Mouse (Mus musculus): ENCODE measurements around the gene Slc3a1.

The Slc3a1 gene

DNA sequence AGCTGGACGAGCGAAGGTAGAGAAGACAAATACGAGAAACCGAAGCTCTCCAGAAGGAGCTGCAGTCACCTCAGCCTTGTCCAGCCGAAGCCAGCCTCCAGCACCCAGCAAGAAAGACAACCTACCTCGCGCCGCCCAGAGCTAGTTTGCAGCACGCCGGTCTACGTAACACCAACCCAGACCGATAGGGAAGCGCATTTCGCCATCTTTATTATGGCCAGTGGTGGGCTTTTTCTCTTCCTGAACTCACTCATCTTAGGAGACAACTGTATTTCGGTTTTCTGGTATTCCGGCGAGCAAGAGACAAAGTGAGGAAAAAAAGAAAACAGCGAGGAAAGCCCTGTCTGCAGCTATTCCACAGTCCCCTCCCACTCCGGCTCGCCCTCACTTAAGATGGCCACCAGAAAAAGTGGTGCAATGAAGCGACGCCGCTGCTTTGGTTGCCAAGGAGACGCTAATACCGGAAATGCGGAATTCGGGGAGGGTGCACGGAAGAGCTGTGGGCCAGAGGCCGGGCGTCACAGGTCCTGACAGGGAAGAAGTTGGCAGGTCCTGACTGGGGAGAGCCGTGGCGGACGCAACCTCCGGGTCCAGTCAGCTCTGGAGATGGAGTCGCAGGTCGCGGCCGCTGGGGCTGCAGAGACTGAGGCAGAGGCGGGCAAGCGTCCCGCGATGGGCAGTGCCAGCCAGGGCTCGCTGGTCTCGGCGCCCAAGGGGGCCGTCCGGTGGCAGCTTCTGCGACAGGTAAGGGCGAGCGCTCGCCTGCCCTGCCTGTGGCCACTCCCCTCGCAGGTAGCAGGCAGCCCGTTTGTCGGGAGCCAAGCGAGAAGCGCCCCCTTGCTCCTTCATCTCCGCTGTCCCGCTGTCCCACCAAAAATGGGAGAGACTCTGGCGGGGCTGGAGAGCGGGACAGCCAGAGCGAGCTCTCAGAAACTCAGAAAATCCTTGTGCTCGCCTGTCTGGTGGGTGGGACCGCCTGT lies 62.2 kb downstream of the Slc3a1 start, which contains the start of the genes Prepl and Camkmt:
TSS of gene Prepl (minus strand) at position 122 of the 980 bp plus-strand sequence.
TSS of gene Camkmt (plus strand) at position 433 of the 980 bp plus-strand sequence.
- DNase-seq = peak; percentile 96 to 97

DNA sequence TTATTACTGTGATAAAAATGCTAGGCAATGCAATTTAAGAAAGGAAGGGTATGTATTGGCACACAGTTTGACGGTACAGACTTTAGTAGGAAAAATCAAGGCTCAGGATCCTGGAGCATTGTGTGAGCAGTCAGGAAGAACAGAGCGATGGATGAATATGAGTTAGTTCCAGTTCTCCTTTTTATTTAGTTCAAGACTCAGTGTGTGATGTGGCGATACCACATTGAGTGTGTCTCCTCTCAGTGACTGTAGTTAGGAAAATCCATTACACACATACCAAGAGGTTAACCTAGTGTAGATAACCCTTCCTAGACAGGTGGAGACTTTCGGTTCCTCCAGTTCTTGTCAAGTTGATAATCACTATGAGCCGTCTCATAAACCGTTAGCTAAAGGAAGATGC lies 63.6 kb downstream of the Slc3a1 start:
- DNase-seq = no peak

DNA sequence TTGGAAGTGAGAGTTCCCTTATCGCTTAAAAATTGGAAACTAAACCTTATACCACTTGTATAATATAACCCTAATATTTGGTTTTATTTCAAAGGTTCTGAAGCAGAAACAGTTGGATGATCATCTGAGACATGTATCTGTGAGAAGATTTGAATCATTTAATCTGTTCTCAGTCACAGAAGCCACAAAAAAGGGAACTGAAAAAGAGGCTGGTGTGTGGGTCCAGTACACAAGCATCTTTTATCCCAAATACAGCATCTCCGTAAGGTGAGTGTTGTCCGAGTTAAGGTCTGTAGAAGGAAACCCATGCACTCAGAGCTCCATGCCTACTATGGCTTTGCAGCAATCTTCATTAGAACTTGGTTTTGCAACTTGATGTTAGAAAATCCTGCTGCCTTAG lies 68.2 kb downstream of the Slc3a1 start:
- DNase-seq = no peak

DNA sequence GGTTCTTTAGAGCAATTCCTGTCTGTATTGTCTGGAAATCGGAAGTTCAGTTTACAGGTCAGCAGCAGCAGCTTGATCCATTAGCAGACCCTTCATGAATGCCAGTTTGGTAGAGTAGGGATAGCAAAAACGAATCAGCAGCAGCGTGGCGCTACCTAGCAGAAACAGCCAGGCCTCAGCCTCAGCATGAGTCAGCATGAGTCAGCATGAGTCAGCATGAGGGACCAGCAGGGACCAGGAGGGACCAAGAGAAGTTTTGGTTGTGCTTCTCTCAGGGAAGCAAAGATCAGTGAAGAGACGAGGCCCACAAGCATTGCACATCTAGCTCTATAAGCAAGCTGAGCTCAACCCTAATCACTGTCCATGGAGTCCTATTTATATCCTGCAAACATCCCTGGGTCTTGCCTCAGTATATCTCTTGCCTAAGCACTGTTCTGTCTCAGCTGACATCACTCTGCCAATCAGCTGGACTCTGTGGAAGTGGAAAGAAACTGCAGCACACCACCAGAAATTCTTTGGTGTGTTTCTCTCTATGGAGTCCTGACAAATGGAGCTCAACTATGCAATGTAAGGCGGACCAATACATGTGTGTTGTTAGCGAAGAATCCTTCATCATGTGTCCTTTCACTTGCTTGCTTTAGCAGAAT lies 70.6 kb downstream of the Slc3a1 start:
- no peak for DNase-seq

DNA sequence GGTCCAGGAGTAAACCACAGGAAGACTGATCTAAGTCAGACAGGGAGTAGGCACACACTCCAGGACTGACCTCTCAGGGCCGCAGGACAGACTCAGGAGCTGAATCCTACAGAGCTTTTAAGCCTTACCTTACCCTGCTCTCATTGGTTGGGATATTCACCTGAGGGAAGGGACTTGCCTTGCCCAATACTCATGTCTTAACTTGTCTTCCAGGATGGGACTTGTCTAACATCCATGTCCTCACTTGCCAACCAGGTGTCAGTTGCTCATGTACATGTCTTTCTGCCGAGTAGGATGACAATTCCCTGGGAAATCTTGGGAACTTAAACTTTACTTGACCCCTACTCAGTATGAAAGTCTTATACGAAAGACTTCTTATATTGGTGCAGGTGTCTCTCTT lies 72.1 kb downstream of the Slc3a1 start:
- DNase-seq = no peak

DNA sequence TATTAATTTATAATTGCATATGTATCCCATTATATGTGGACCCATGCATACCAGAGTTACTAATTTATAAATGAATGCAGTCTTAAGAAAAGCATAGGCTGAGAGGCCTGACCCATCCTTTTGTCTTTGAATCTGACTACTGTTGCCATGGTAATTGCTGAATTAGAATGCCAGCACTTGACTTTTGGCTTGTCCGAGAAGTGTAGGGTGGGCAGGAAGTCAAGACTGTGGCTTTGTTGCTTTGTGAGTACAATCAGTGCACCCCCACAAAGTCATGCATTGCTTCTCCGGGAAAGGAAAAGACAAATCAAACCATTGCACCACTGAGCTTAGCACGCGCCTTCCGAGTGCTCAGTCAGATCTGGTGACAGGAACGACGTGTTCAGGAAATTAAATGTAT lies 73.6 kb downstream of the Slc3a1 start:
- DNase-seq = no peak

DNA sequence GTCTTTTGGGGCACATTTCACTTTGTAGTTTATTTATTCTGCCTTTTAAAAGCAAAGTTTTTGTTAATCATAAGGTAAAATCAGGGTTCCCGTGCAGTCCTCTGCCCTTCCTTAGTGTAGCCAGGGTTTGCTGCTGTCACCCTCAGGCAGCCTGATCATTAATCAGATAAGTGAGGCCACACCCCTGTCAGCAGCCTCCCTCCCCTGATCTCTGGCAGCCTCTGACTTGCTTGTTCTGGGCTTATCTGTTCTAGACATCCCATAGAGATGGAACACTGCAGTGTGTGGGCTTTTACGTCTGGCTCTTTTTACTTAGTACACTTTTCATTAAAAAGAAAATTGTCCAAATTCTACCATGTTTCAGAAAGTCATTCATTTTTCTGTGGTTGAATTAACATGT lies 75.1 kb downstream of the Slc3a1 start:
- no peak for DNase-seq

DNA sequence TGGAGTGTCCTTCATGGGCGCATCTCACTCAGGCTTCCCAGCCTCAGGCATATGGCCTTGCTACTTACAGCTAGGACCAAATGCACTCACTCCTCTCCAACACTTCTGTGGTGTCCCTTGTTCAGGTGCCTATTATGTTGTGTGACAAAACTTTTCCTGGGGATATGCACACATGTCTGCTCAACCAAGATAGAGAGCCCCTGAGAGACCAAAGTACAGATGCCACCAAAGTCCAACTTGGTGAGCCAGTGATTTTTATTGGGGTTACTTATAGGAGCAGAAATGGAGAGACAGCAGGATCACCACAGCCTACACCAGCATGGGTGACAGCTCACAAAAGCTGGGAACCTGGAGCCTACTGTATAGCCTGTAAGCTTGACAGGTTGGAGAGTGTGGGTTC lies 82.5 kb downstream of the Slc3a1 start:
- DNase-seq = no peak

DNA sequence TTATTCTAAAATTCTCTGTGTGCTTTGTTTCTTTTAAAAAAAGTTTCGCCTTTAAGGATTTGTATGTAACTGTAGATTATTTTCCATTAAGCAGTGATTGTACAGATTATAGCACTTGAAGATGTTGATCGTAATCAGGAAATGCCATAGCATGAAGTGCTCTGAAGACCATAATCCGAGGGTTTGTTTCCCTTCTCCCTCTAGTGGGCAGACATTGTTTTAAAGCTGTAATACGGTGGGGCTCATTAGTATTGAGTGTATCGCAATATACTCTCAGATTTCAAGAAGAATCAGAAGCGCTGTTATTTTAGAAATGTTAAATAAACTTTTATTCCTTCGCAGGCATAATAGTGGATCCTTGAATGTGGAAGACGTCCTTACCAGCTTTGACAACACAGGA lies 85.3 kb downstream of the Slc3a1 start:
- DNase-seq = no peak

Data from lung, postnatal 4 days (tissue).